Mouse (Mus musculus): ENCODE results near the gene Neurog1. TPM values are rescaled to one million over a fixed set of nuclear protein-coding genes. Genes with fewer than 3 reads are reported as not detected.

Gene Neurog1
- 18.2 and 21.7 TPM in 2 replicates for polyA plus RNA-seq (2016; fragmentation: Nextera tagmentation; extraction: Ambion mirVana)

DNA sequence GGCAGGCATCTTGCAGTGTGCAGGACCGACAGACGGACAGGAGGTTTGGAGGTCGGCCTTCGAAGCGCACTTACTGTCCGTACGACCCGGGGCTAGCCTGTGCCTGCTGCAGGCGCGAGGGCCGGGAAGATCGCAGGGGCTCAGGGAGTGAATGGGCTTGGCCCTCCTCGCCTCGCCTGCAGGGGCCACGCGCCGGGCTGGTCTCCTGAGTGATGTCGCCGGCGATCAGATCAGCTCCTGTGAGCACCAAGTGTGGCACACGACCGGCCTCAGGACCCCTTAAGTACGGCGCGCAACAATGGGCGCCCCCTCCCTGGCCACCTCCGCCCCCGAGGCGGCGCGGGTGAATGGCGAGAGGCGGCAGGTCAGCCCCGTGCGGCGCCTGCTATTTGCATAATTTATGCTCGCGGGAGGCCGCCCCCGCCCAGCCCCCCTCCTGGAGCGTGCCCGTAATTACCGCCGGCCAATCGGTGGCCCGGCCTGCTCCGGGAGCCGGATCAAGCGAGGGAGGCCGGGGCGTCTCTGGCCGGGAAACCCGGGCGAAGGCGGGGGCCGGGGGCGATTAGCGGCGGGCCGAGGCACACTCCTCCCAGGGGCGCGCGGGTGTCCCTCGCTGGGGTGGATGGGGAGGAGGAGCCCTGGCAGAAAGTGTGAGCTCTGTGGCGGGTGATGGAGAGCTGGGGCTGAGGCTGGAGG lies at the start of gene Neurog1:
Neurog1 (minus strand) TSS at position 240 of the 696 bp plus-strand sequence.
- peak; percentile 79 for ATAC-seq (ENCODE audit: low FRiP score)
- Histone ChIP-seq H3K4me3 (peak within 1 kb of the TSS; percentile 32), H3K27ac (peak within 1 kb of the TSS; percentile 71), H3K9me3 (replicated peaks) (no peaks in the 10 kb centered on the region), H3K4me1 (peaks cover 59% of the 10 kb centered on the region), H3K27me3 (peaks cover 98% of the 10 kb centered on the region), H3K4me2 (replicated peaks) (peak within 1 kb of the TSS; percentile 56), H3K9ac (peak within 1 kb of the TSS; percentile 32), H3K36me3 (no peaks in the 10 kb centered on the region)
- WGBS, result under 1% methylated on average over 65 of the region's 65 CpGs

GRCm38 (mm10) chr13:56299336-56299735 lies 47.4 kb upstream of the Neurog1 start:
- H3K4me3 ChIP-seq, result no peak overlapping the region
- ATAC-seq (ENCODE audit: low FRiP score), result no peak
- WGBS, result 91% methylated on average over 11 of the region's 11 CpGs
- no peak overlapping the region for H3K4me2 ChIP-seq (replicated peaks)
- H3K27me3 ChIP-seq, result peaks cover 52% of the 10 kb centered on the region
- H3K4me1 ChIP-seq, result peaks cover 21% of the 10 kb centered on the region
- H3K27ac ChIP-seq, result no peak overlapping the region
- no peaks in the 10 kb centered on the region for H3K36me3 ChIP-seq
- H3K9me3 ChIP-seq (replicated peaks), result no peaks in the 10 kb centered on the region
- no peak overlapping the region for H3K9ac ChIP-seq

- H3K4me1 ChIP-seq, result peaks cover 21% of the 10 kb centered on the region
- H3K4me3 ChIP-seq, result peak overlapping the region; percentile 48
- H3K4me2 ChIP-seq (replicated peaks), result peak overlapping the region; percentile 93
- no peaks in the 10 kb centered on the region for H3K36me3 ChIP-seq
- peaks cover 74% of the 10 kb centered on the region for H3K27me3 ChIP-seq
- H3K9ac ChIP-seq, result peak overlapping the region; percentile 63
- 8% methylated on average over 8 of the region's 8 CpGs for WGBS
- no peaks in the 10 kb centered on the region for H3K9me3 ChIP-seq (replicated peaks)
- H3K27ac ChIP-seq, result no peak overlapping the region
- ATAC-seq (ENCODE audit: low FRiP score), result 0 out of 2 replicates have a peak, but pooled peaks have one; percentile 38
Observed at GRCm38 (mm10) chr13:56296659-56297020, 44.7 kb upstream of the Neurog1 start.

DNA sequence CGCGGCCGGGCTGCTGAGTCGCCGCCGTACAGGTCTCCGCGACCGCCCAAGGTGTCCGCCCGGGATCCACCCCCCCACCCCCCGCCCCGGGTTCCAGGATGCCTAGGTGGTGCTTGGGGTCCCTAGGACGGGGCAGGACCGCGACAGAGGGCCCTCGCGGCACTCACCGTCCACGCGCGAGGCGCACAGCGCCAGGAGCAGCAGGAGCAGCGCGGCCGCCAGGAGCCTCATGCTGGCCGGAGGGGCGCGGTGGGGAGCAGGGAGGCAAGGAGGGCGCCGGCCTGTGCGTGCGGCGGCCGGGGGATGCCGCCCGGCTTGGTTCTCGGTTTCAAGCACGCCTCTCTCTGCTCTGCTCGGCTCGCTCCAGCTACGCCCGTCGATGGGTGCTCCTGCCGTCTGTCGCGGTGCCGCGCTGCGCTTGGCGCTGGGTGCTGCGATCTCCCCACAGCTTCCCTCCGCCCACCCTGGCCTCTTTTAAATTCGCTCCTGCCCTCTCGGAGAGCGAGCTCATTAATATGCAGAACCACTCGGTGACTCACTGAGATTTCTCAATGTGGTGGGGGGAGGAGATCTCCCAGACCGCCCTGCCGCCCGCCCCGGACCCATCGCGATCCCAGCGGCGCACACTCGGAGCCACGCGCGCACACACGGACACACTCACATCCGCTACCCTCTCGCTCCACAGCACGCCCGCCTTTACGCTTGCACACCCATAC lies 44.1 kb upstream of the Neurog1 start, which contains the start of gene Cxcl14:
Cxcl14 (minus strand) TSS at position 609 of the 716 bp plus-strand sequence.
- Histone ChIP-seq H3K9ac (peak within 1 kb of the TSS; percentile 63), H3K4me2 (replicated peaks) (peak within 1 kb of the TSS; percentile 93), H3K36me3 (no peaks in the 10 kb centered on the region), H3K27me3 (peaks cover 80% of the 10 kb centered on the region), H3K4me1 (peaks cover 21% of the 10 kb centered on the region), H3K27ac (no peak within 1 kb of the TSS), H3K9me3 (replicated peaks) (no peaks in the 10 kb centered on the region), H3K4me3 (peak within 1 kb of the TSS; percentile 48)
- WGBS, result under 1% methylated on average over 73 of the region's 76 CpGs
- peak; percentile 69 for ATAC-seq (ENCODE audit: low FRiP score)

DNA sequence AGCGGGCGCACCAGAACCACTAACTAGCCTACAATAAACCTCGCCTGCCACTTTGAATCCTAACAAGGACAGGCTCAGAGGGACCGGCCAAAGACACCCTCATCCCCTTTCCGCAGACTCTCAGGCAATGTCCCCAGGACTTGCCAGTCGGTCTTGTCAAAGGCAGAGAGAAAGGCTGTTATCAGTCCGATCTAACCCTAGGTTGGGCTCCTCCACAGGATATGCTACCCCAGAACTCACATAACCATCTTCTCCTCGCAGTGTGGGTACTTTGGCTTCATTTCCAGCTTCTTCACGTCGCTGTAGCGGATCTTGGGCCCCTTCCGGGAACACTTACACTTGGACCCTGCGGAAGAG lies 43.6 kb upstream of the Neurog1 start:
- no peak overlapping the region for H3K27ac ChIP-seq
- ATAC-seq (ENCODE audit: low FRiP score), result no peak
- WGBS, result 6% methylated on average over 13 of the region's 13 CpGs
- peak overlapping the region; percentile 63 for H3K9ac ChIP-seq
- H3K27me3 ChIP-seq, result peaks cover 80% of the 10 kb centered on the region
- peaks cover 21% of the 10 kb centered on the region for H3K4me1 ChIP-seq
- peak overlapping the region; percentile 48 for H3K4me3 ChIP-seq
- H3K9me3 ChIP-seq (replicated peaks), result no peaks in the 10 kb centered on the region
- H3K36me3 ChIP-seq, result no peaks in the 10 kb centered on the region
- H3K4me2 ChIP-seq (replicated peaks), result peak overlapping the region; percentile 93

DNA sequence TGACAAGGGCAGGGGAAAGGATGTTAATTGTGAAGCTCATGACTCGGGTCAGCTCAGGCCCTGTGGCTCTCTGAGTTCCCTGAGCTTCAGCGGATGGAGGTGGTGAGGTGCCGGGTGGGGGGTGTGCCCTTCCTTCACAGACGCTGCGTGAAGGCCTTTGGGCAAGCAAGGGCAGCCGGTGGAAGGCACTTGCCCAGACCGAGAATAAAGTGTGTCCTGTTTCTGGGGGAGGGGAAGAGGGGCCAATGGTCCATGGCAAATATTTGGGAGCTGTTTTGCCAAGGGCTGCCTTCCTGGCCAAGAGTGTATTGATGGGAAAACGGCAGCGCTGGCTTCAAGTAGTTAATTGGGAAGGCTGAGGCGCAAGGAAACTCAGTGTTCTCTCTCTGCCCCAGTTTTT lies 42.9 kb upstream of the Neurog1 start:
- Histone ChIP-seq H3K4me1 (peaks cover 21% of the 10 kb centered on the region), H3K4me3 (peak overlapping the region; percentile 48), H3K4me2 (replicated peaks) (peak overlapping the region; percentile 93), H3K9me3 (replicated peaks) (no peaks in the 10 kb centered on the region), H3K9ac (no peak overlapping the region), H3K27ac (no peak overlapping the region), H3K27me3 (peaks cover 83% of the 10 kb centered on the region), H3K36me3 (no peaks in the 10 kb centered on the region)
- no peak for ATAC-seq (ENCODE audit: low FRiP score)
- WGBS, result 3% methylated on average over 10 of the region's 10 CpGs

- peaks cover 43% of the 10 kb centered on the region for H3K27me3 ChIP-seq
- H3K27ac ChIP-seq, result no peak overlapping the region
Observed at GRCm38 (mm10) chr13:56289998-56290397, 38.0 kb upstream of the Neurog1 start.

DNA sequence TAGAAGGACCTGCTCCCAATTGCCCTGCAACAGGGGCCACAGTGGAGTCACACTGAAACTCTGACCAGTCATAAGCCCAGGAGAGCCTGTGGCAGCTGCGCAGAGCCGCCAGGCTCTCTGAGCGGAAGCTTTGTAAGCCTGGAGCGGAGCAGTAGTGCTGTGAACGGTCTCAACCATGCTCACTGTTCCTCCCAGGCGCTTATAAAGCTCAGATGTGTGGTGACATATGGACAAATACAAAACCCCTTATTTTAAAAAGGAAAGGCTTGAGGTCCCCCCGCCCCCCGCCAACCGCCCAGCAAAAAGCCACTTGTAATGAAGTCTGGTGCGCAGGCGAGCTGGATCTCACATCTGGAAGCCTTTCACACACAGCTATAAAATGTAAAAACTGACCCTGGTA lies 37.3 kb upstream of the Neurog1 start:
- Histone ChIP-seq H3K4me3 (no peak overlapping the region), H3K4me2 (replicated peaks) (peak overlapping the region; percentile 15; the same call in 1 of the 2 replicates), H3K27ac (no peak overlapping the region), H3K4me1 (peaks cover 8% of the 10 kb centered on the region), H3K9ac (no peak overlapping the region), H3K9me3 (replicated peaks) (no peaks in the 10 kb centered on the region), H3K36me3 (no peaks in the 10 kb centered on the region), H3K27me3 (peaks cover 35% of the 10 kb centered on the region)
- ATAC-seq (ENCODE audit: low FRiP score), result peak; percentile 26; the same call in 1 of the 2 replicates
- WGBS, result 60% methylated on average over 11 of the region's 11 CpGs

More at GRCm38 (mm10) chr13:56289998-56290397, 38.0 kb upstream of the Neurog1 start:
- H3K4me2 ChIP-seq (replicated peaks), result no peak overlapping the region
- H3K4me1 ChIP-seq, result peaks cover 11% of the 10 kb centered on the region
- H3K9ac ChIP-seq, result no peak overlapping the region
- no peaks in the 10 kb centered on the region for H3K36me3 ChIP-seq
- 82% methylated on average over 6 of the region's 6 CpGs for WGBS
- H3K9me3 ChIP-seq (replicated peaks), result no peaks in the 10 kb centered on the region
- no peak overlapping the region for H3K4me3 ChIP-seq
- ATAC-seq (ENCODE audit: low FRiP score), result no peak

DNA sequence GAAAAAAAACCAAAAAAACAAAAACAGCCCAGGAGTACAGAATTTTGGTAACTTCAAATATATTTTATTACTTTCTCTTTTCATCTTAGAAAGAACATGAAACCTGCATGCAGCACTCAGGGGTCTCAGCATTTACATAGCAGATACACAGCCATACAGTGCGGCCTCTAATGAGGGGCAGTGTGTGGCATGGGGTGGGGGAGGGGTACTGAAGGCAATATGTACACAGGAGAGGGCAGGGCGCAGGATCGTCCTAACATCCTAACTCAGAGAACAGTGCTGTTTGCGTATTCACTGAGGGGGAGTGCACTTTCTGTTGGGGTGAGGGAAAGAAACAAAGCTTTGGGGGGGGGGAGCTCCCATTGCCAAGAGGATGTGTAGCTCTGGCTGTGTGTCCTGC lies 36.6 kb upstream of the Neurog1 start:
- Histone ChIP-seq H3K9me3 (replicated peaks) (no peaks in the 10 kb centered on the region), H3K4me3 (no peak overlapping the region), H3K27ac (no peak overlapping the region), H3K4me2 (replicated peaks) (no peak overlapping the region; the same call in 1 of the 2 replicates), H3K36me3 (no peaks in the 10 kb centered on the region), H3K4me1 (peaks cover 8% of the 10 kb centered on the region), H3K9ac (peak overlapping the region; percentile 23; the same call in 1 of the 2 replicates), H3K27me3 (peaks cover 29% of the 10 kb centered on the region)
- peak; percentile 61; the same call in 1 of the 2 replicates for ATAC-seq (ENCODE audit: low FRiP score)
- 43% methylated on average over 4 of the region's 4 CpGs for WGBS

DNA sequence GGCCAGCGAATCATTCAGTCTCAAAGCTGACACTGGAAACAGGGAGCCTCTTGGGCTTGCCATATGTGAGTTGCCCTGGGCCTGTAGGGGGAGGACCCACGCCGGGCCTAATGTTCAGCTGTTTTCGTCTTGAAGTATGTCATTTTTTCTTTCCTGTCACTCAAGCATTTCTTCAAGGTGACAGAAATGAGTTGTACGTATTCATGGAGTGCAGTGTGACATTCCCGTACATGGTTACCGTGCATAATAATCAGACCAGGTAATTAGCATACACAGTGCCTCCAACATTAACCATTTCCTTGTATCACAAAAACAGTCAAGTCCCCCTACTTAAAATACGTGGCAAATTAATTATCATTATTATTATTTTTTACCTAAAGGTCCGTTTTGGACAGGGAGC lies 35.1 kb upstream of the Neurog1 start:
- 69% methylated on average over 9 of the region's 9 CpGs for WGBS
- no peaks in the 10 kb centered on the region for H3K9me3 ChIP-seq (replicated peaks)
- no peak overlapping the region for H3K27ac ChIP-seq
- H3K4me2 ChIP-seq (replicated peaks), result no peak overlapping the region
- peaks cover 17% of the 10 kb centered on the region for H3K27me3 ChIP-seq
- H3K4me1 ChIP-seq, result peaks cover 8% of the 10 kb centered on the region
- no peak for ATAC-seq (ENCODE audit: low FRiP score)
- no peak overlapping the region for H3K4me3 ChIP-seq
- no peak overlapping the region for H3K9ac ChIP-seq
- H3K36me3 ChIP-seq, result no peaks in the 10 kb centered on the region

DNA sequence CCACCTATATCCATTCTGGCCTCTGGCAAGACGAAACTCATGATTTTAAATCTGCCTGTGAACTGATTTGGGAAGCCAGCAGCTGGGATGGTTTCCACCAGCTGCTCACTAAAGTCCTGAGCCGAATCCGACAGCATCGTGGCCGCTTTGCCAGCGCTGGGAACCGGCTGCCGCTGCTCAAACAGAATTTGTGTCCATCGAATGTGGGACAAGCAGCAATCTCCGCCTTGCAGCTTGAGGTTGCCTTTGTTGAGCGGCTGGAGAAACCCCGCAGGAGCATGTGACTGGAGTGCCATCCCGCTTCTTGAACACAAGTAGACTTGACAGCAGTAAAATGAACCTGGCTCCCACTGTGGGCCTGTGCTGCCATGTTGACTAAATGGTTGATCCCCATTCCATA lies 31.4 kb upstream of the Neurog1 start:
- Histone ChIP-seq H3K9ac (no peak overlapping the region), H3K36me3 (no peaks in the 10 kb centered on the region), H3K4me1 (no peaks in the 10 kb centered on the region), H3K9me3 (replicated peaks) (no peaks in the 10 kb centered on the region), H3K27me3 (0 out of 2 replicates have a peak, but pooled peaks cover 11% of the 10 kb centered on the region), H3K4me3 (no peak overlapping the region), H3K4me2 (replicated peaks) (no peak overlapping the region), H3K27ac (no peak overlapping the region)
- ATAC-seq (ENCODE audit: low FRiP score), result no peak
- 90% methylated on average over 13 of the region's 13 CpGs for WGBS

GRCm38 (mm10) chr13:56280356-56280755 lies 28.4 kb upstream of the Neurog1 start:
- Histone ChIP-seq H3K9ac (no peak overlapping the region), H3K4me1 (no peaks in the 10 kb centered on the region), H3K27me3 (0 out of 2 replicates have a peak, but pooled peaks cover 22% of the 10 kb centered on the region), H3K4me2 (replicated peaks) (no peak overlapping the region), H3K9me3 (replicated peaks) (no peaks in the 10 kb centered on the region), H3K36me3 (no peaks in the 10 kb centered on the region), H3K4me3 (no peak overlapping the region), H3K27ac (no peak overlapping the region)
- ATAC-seq (ENCODE audit: low FRiP score), result no peak
- 80% methylated on average over 6 of the region's 6 CpGs for WGBS

Measured in hindbrain, embryonic 12.5 days (tissue).